Mouse (Mus musculus): ENCODE results near the gene Rimbp2.

DNA sequence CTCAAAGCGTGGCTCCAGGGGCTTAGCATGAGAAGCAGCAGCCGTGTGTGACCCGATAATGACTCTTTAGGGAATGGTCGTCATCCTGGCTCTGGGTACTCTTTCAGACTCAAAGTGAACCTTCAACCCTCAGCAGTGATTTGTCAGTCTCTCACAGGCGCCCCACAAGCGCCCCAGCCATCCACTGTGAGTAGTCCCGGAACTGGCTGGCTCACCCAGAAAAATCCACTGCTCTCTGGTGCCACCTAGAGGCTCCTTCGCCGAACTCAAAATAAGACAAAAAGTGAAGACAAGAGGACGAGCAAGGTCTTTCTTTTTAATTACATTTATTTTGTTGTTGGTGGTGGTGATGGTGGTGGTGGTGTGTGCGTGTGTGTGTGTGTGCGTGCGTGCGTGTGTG lies 18.0 kb upstream of the Rimbp2 start:
- TF ChIP-seq EP300 (IDR thresholded peaks at IDR 0.05; ENCODE audit: low read length) (no peak), SMC3 (IDR thresholded peaks at IDR 0.05; ENCODE audit: low read depth, low read length) (no peak), POLR2A (IDR thresholded peaks at IDR 0.05; ENCODE audit: low read depth, low read length) (no peak), ZMIZ1 (IDR thresholded peaks at IDR 0.05; ENCODE audit: low read depth, low read length) (no peak), MYC (IDR thresholded peaks at IDR 0.05; ENCODE audit: low read depth, low read length) (no peak)
